Mouse (Mus musculus) lung, postnatal 36 days (tissue): ENCODE measurements around the gene Zfp575.

Experiments
- DNase-seq: peaks from one replicate; pipeline ENCODE4 v3.0.0; 2022; ENCODE audit warnings: mixed read lengths

Gene Zfp575

GRCm38 (mm10) chr7:24563191-24563836 lies 24.1 kb downstream of the Zfp575 start:
- DNase-seq, result no peak

- no peak for DNase-seq
Observed at GRCm38 (mm10) chr7:24561450-24561849, 26.0 kb downstream of the Zfp575 start.

GRCm38 (mm10) chr7:24555786-24556185 lies 31.7 kb downstream of the Zfp575 start:
- no peak for DNase-seq

GRCm38 (mm10) chr7:24551985-24552759 lies 35.3 kb downstream of the Zfp575 start:
- DNase-seq, result peak; percentile 41

- DNase-seq, result no peak
Observed at GRCm38 (mm10) chr7:24547534-24548036, 39.9 kb downstream of the Zfp575 start.

GRCm38 (mm10) chr7:24546634-24547389 lies 40.6 kb downstream of the Zfp575 start:
- peak; percentile 100 for DNase-seq

- DNase-seq, result no peak
Observed at GRCm38 (mm10) chr7:24546068-24546614, 41.3 kb downstream of the Zfp575 start, which contains the start of the genes Pinlyp and Xrcc1. Gene Pinlyp, minus strand, starts transcription at chr7:24546118. Gene Xrcc1, plus strand, starts transcription at chr7:24546289.

- DNase-seq, result no peak
Observed at GRCm38 (mm10) chr7:24544506-24544905, 42.9 kb downstream of the Zfp575 start.

- DNase-seq, result no peak
Observed at GRCm38 (mm10) chr7:24539686-24540085, 47.8 kb downstream of the Zfp575 start.

GRCm38 (mm10) chr7:24538701-24539100 lies 48.7 kb downstream of the Zfp575 start:
- DNase-seq, result no peak

- peak; percentile 27 for DNase-seq
Observed at GRCm38 (mm10) chr7:24538154-24538553, 49.3 kb downstream of the Zfp575 start.

- DNase-seq, result no peak
Observed at GRCm38 (mm10) chr7:24537591-24537990, 49.9 kb downstream of the Zfp575 start.

GRCm38 (mm10) chr7:24537081-24537480 lies 50.4 kb downstream of the Zfp575 start:
- DNase-seq, result no peak

- DNase-seq, result no peak
Observed at GRCm38 (mm10) chr7:24534301-24534700, 53.1 kb downstream of the Zfp575 start.
